Mouse (Mus musculus): ENCODE data around the gene Zbtb25. TPM values are rescaled to one million over a fixed set of nuclear protein-coding genes. Genes with fewer than 3 reads are reported as not detected.

Zbtb25 gene
- polyA plus RNA-seq, 1 experiment from 2014 or later: 17.5 TPM

DNA sequence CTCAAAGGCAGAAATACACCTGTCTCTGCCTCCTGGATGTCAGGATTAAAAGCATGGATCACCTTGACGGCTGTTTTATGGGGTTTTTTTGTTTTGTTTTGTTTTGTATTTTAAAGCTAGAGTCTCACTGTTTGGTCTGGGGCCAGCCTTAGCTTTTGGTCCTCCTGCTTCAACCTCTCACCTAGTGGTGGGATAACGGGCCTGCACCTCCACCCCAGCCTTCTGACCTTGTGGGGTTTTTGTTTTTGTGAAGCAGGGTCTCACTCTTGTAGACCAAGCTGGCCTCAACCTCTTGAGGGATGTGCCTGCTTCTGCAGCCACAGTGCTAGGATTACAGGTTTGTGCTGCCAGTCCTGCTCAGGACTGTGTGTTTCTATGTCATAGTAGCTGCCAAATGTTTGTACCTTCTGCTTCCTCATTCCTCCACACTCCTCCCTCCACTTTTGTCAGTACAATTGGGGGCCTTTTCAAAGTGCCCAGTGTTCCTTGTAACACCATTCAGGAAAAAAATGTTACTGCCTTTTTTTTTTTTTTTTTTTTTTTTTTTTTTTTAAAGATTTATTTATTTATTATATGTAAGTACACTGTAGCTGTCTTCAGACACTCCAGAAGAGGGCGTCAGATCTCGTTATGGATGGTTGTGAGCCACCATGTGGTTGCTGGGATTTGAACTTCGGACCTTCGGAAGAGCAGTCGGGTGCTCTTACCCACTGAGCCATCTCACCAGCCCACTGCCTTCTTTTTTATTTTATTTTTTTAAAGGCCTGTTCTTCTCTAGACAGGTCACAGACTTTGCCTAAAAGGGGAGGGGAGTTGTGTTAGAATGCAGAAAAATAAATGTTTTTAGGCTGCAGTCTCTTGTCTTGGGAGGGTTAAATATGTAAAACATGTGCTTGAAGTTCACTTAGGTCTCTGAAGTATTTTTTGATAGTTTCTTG lies 3.7 kb upstream of the Zbtb25 start:
- peaks cover 17% of the 10 kb centered on the region for H3K4me1 ChIP-seq (ENCODE audit: control insufficient read depth, insufficient read depth, low read length)
- H3K9ac ChIP-seq (ENCODE audit: low read length): no peak overlapping the region
- no peaks in the 10 kb centered on the region for H3K27me3 ChIP-seq (ENCODE audit: control insufficient read depth, insufficient read depth, low read length)

DNA sequence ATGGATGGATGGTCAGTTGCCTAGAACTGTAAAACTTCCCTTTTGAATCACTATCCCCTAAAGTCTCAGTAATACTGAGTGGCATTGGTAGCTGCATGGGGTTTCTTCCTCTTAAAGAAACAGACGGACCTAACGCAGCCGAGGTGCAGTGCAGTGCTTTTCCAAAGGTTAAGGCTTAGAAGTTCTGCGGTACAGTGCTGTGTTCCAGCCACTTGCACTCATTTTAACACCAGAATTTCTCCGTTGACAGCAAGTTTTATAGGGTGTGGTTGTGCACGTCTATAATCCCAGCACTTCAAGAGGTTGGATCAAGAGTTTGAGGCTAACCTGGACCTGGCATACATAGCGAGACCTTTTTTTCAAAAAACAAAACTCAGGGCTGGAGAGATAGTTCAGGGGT lies 2.6 kb upstream of the Zbtb25 start:
- Histone ChIP-seq H3K27ac (ENCODE audit: low read depth, low read length) (no peak overlapping the region), H3K4me3 (ENCODE audit: low read depth, low read length) (peak overlapping the region; percentile 86; the same call in 1 of the 2 replicates), H3K36me3 (ENCODE audit: control insufficient read depth, insufficient read depth, low read length) (no peaks in the 10 kb centered on the region), H3K9ac (ENCODE audit: low read length) (no peak overlapping the region), H3K9me3 (ENCODE audit: control insufficient read depth, low read length) (no peaks in the 10 kb centered on the region), H3K4me2 (ENCODE audit: low read depth) (peak overlapping the region; percentile 89), H3K4me1 (ENCODE audit: control insufficient read depth, insufficient read depth, low read length) (peaks cover 28% of the 10 kb centered on the region), H3K27me3 (ENCODE audit: control insufficient read depth, insufficient read depth, low read length) (no peaks in the 10 kb centered on the region)
- DNase-seq (ENCODE audit: low spot score) (no peak), ATAC-seq (ENCODE audit: insufficient read depth, low FRiP score, low TSS enrichment) (no peak)
- 44% methylated on average over 7 of the region's 7 CpGs for WGBS

More for the DNA sequence above, 3.7 kb upstream of the Zbtb25 start:
- ATAC-seq (ENCODE audit: insufficient read depth, low FRiP score, low TSS enrichment): no peak
- Histone ChIP-seq H3K4me3 (ENCODE audit: low read depth, low read length) (no peak overlapping the region), H3K4me2 (ENCODE audit: low read depth) (no peak overlapping the region), H3K36me3 (ENCODE audit: control insufficient read depth, insufficient read depth, low read length) (no peaks in the 10 kb centered on the region), H3K9me3 (ENCODE audit: control insufficient read depth, low read length) (no peaks in the 10 kb centered on the region), H3K27ac (ENCODE audit: low read depth, low read length) (no peak overlapping the region)
- DNase-seq (ENCODE audit: low spot score): no peak
- 84% methylated on average over 5 of the region's 7 CpGs for WGBS

DNA sequence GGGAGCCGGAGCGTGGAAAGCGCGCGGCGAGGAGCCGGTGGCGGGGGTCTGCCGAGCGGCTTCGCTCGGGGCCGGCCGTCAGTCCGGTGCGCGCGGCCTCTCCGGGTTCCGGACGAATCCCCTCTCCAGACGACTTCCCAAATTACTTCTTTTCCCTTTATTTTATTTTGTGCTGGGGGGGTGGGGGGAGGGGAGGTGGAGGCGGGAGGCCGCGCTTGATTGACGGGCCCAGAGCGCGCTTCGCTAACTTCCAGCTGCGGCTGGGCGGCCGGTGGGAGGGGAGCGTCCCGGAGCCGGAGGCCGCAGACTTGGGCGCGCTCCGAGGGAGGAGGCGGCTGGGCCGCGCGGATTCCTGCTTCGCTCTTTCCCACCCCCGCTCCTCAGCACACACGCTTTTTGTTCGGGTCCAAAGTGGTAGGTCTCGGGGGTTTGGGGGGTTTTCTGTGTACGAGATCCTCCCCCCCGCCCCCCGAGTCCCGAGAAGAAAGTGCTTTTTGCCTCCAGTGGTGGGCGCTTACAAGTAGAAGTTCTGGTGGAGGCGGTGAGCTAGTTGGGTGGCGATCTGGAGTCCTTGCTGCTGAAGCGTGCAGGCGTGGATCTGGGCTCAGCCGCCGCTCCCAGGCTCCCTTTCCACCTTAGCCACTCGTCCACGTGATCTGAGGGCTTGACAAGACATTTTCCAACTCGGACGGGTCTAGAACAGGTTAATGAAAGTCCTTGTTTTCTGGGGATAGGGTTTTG lies 1.6 kb upstream of the Zbtb25 start:
- Histone ChIP-seq H3K27ac (ENCODE audit: low read depth, low read length) (peak overlapping the region; percentile 98), H3K4me2 (ENCODE audit: low read depth) (peak overlapping the region; percentile 89), H3K9me3 (ENCODE audit: control insufficient read depth, low read length) (no peaks in the 10 kb centered on the region), H3K27me3 (ENCODE audit: control insufficient read depth, insufficient read depth, low read length) (no peaks in the 10 kb centered on the region), H3K9ac (ENCODE audit: low read length) (peak overlapping the region; percentile 99), H3K36me3 (ENCODE audit: control insufficient read depth, insufficient read depth, low read length) (no peaks in the 10 kb centered on the region), H3K4me1 (ENCODE audit: control insufficient read depth, insufficient read depth, low read length) (peaks cover 32% of the 10 kb centered on the region), H3K4me3 (ENCODE audit: low read depth, low read length) (peak overlapping the region; percentile 86)
- 0% methylated on average over 48 of the region's 63 CpGs for whole genome bisulfite sequencing
- DNase-seq (ENCODE audit: low spot score): peak; percentile 83
- peak; percentile 29 for ATAC-seq (ENCODE audit: insufficient read depth, low FRiP score, low TSS enrichment)

DNA sequence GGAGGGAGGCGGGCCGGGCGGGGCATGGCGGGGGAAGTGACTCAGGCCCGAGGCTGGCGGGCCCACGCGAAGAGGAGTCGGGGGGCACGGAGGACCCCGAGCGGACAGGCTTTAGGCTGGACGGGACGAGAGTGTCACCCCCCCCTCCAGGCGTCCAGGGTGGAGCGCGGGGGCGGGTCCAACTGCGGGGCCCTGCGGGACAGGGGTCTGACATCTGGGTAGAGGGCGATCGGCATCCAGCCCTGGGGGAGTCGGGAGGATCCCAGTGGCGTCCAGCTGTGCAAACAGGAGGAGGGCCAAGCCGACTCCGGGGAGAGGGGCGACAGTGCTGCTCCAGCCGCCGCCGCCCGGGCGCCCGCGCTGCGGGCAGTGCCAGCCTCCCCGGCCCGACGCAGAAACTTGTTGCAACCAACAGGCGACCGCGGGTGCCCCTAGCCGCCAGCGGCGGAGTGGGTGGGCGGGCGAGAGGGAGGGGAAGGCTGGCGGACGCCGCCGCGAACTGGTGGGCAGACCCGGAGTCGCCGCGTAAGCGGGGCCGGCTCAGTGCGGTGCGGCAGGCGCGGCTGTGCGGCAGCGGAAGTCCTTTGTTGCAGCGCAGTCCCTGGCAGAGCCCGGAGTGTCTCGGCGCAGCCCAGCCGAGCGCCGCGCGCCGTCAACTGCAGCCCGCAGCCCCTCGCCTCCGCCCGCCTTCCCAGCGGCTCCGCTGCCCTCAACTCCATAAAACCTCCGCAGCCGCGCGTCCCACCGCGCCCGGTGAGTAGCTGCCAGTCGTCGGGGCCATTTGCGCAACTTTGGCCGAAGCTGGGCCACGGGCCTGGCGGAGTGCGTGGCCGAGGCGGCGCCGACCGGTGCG lies 802 bp upstream of the Zbtb25 start, which contains the start of gene Zbtb1:
Gene Zbtb1 (plus strand): TSS at position 289 of the 853 bp plus-strand sequence.
- DNase-seq (ENCODE audit: low spot score) (peak; percentile 83), ATAC-seq (ENCODE audit: insufficient read depth, low FRiP score, low TSS enrichment) (peak; percentile 62)
- Histone ChIP-seq H3K9me3 (ENCODE audit: control insufficient read depth, low read length) (no peaks in the 10 kb centered on the region), H3K27ac (ENCODE audit: low read depth, low read length) (peak within 1 kb of the TSS; percentile 98), H3K9ac (ENCODE audit: low read length) (peak within 1 kb of the TSS; percentile 99), H3K4me1 (ENCODE audit: control insufficient read depth, insufficient read depth, low read length) (peaks cover 32% of the 10 kb centered on the region), H3K4me3 (ENCODE audit: low read depth, low read length) (peak within 1 kb of the TSS; percentile 86), H3K4me2 (ENCODE audit: low read depth) (peak within 1 kb of the TSS; percentile 89), H3K36me3 (ENCODE audit: control insufficient read depth, insufficient read depth, low read length) (no peaks in the 10 kb centered on the region), H3K27me3 (ENCODE audit: control insufficient read depth, insufficient read depth, low read length) (no peaks in the 10 kb centered on the region)
- WGBS: under 1% methylated on average over 78 of the region's 99 CpGs

DNA sequence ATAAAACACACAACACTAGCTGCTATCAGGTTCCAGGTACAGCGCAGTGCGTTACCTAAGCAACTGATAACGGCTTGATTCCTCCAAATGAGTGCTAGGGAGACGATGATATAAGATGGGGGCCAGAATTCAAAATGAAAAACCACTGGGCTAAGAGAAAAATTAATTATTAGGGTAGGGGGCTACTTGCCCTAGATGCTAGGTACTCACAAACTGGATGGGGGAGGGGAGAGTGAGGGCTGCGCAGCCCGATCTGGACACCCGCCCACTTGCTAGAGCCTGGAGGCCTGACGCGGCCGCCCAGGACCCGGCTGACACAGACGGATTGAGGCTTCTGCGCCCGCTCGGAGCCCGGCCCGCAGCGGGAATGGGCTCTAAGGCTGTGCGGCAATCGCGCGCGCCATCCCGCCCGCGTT lies 604 bp downstream of the Zbtb25 start:
- peak overlapping the region; percentile 98 for H3K27ac ChIP-seq (ENCODE audit: low read depth, low read length)
- peak overlapping the region; percentile 99 for H3K9ac ChIP-seq (ENCODE audit: low read length)
- H3K4me3 ChIP-seq (ENCODE audit: low read depth, low read length): peak overlapping the region; percentile 86
- H3K9me3 ChIP-seq (ENCODE audit: control insufficient read depth, low read length): no peaks in the 10 kb centered on the region
- H3K27me3 ChIP-seq (ENCODE audit: control insufficient read depth, insufficient read depth, low read length): no peaks in the 10 kb centered on the region
- peak; percentile 72 for DNase-seq (ENCODE audit: low spot score)
- no peaks in the 10 kb centered on the region for H3K36me3 ChIP-seq (ENCODE audit: control insufficient read depth, insufficient read depth, low read length)
- peak; percentile 29 for ATAC-seq (ENCODE audit: insufficient read depth, low FRiP score, low TSS enrichment)
- under 1% methylated on average over 26 of the region's 26 CpGs for WGBS
- H3K4me1 ChIP-seq (ENCODE audit: control insufficient read depth, insufficient read depth, low read length): peaks cover 27% of the 10 kb centered on the region
- peak overlapping the region; percentile 89 for H3K4me2 ChIP-seq (ENCODE audit: low read depth)

DNA sequence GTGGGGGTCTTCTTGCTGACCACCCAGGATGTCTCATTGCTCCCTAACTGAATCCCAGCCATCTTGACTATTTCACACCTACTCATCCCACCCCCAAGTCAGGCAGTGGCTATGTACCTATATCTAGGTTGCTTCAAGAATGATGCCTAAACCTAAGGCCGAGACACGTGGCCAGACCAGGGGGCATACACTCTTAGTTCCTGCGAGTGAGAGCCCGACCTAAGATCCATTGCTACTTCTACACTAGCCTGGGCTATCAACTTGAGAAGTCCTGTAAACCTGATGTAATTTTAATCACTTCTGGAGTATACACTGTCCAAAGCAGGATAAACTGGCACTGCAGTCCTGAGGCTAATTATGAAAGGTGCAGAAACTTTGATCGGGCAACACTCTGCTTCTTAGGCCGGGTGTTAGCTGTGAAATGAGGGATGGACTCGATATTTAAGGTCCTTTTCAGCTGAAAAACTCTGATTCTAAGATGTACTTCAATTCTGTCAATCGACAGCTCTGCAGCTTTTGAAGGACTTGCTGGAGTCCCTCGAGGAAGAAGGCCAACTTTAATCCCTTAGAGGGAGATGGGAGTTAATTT lies 1.1 kb downstream of the Zbtb25 start:
- peak overlapping the region; percentile 98; the same call in 1 of the 2 replicates for H3K27ac ChIP-seq (ENCODE audit: low read depth, low read length)
- H3K9me3 ChIP-seq (ENCODE audit: control insufficient read depth, low read length): no peaks in the 10 kb centered on the region
- H3K4me2 ChIP-seq (ENCODE audit: low read depth): peak overlapping the region; percentile 89
- DNase-seq (ENCODE audit: low spot score): no peak
- peak overlapping the region; percentile 99 for H3K9ac ChIP-seq (ENCODE audit: low read length)
- H3K36me3 ChIP-seq (ENCODE audit: control insufficient read depth, insufficient read depth, low read length): no peaks in the 10 kb centered on the region
- no peaks in the 10 kb centered on the region for H3K27me3 ChIP-seq (ENCODE audit: control insufficient read depth, insufficient read depth, low read length)
- peak overlapping the region; percentile 86 for H3K4me3 ChIP-seq (ENCODE audit: low read depth, low read length)
- 7% methylated on average over 9 of the region's 9 CpGs for WGBS
- no peak for ATAC-seq (ENCODE audit: insufficient read depth, low FRiP score, low TSS enrichment)
- peaks cover 27% of the 10 kb centered on the region for H3K4me1 ChIP-seq (ENCODE audit: control insufficient read depth, insufficient read depth, low read length)

DNA sequence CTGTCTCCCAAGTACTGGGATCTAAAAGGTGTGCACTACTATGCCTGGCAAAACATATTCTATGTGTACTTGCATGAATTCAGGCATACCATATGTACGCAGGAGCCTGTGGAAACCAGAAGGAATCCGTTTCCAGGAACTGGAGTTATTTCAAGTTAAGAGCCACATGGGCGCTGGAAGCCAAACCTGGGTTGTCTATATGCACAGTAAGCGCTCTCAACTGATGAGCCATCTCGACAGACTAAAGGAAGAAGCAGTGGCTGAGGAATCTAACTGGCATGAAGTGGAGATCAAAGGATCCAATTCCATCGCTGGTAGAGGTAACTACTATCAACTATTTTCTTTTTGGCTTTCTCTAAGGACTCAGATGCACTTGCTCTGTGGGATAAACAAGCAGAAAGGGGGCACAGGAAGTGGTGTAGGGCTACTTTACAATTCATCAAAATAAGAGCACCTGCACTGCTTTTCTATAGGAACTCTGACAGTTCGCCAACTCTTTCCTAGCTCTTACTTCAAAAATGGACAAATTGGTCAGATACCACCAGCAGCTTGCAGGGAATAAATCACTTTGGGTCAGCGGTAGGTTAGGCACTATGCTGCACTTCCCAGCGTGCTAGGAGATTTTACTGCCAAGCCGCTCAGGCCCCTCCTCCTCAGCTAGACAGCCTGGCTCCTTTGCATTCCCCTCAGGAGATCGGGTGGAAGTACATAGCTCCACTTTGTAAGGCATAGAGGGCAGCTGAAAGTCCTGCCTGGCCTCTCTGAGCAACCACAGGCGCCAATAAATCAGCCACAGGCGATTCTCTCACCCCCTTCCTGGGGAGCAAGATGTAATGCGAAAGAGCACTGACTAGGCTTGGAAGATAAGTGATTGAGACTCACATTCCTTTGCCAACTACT lies 2.1 kb downstream of the Zbtb25 start:
- Histone ChIP-seq H3K27me3 (ENCODE audit: control insufficient read depth, insufficient read depth, low read length) (no peaks in the 10 kb centered on the region), H3K9ac (ENCODE audit: low read length) (peak overlapping the region; percentile 12; the same call in 1 of the 2 replicates), H3K4me2 (ENCODE audit: low read depth) (peak overlapping the region; percentile 89), H3K27ac (ENCODE audit: low read depth, low read length) (0 out of 2 replicates have a peak overlapping the region, but pooled peaks have one; percentile 20), H3K9me3 (ENCODE audit: control insufficient read depth, low read length) (no peaks in the 10 kb centered on the region), H3K4me1 (ENCODE audit: control insufficient read depth, insufficient read depth, low read length) (peaks cover 26% of the 10 kb centered on the region), H3K36me3 (ENCODE audit: control insufficient read depth, insufficient read depth, low read length) (no peaks in the 10 kb centered on the region), H3K4me3 (ENCODE audit: low read depth, low read length) (peak overlapping the region; percentile 86; the same call in 1 of the 2 replicates)
- 15% methylated on average over 14 of the region's 14 CpGs for WGBS
- DNase-seq (ENCODE audit: low spot score) (peak; percentile 51), ATAC-seq (ENCODE audit: insufficient read depth, low FRiP score, low TSS enrichment) (no peak)
